Mouse (Mus musculus) natural killer cell, adult 2 months (primary cell): ENCODE measurements around the gene Olfr675.
"Not testable (repeated sequence)": the region's sequence is repeated elsewhere in the genome, so short reads cannot be mapped to it uniquely, and the experiment has no call there.

Experiments
- DNase-seq, 2 experiments: peaks; one replicate each; pipeline ENCODE4 v3.0.0; 2022; ENCODE audit warnings: low spot score in 2 of 2

Olfr675 gene

DNA sequence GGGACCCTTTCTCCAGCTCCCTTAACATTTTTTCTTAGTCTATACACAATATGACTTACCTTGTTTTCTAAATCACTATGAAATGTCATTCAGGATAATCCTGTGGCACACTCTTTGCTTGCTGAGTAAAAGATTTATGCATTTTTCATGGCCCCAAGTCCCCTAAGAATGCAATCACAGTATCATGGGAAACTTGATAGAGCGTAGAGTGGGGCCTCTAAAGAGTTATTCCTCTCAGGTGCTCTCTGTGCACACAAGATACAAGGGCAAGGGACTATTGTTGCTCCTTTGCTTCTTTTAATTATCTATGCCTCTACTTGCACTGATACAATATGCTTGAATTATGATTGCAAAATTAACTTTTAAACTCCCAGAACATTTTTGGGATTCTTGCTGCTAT lies at the start of gene Olfr675:
Gene Olfr675, minus strand, starts transcription at position 101 of the 400 bp plus-strand sequence.
- DNase-seq: no peak

DNA sequence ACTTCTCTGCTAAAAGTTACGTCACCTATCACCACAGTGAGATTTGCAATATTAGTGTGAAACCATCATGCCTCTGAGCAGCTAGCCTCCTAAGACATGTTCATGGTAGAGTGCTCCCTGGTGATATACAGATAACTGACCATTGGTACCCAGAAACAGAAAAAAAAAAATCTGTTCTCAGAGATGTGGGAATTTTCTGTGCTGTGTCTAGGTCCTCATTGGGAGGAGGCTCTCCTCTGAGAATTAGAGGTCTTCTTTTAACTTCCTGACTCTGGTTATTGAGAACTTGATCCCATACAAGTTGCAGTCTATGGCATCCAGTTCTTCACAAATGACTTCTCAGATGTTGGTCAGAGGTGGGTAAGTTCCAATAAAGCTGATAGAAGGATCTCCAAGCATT lies 35.9 kb upstream of the Olfr675 start, which contains the start of gene Olfr678:
Gene Olfr678, plus strand, starts transcription at position 301 of the 400 bp plus-strand sequence.
- no peak for DNase-seq

- DNase-seq: no peak
Observed at GRCm38 (mm10) chr7:105058951-105059350, 30.7 kb upstream of the Olfr675 start.

DNA sequence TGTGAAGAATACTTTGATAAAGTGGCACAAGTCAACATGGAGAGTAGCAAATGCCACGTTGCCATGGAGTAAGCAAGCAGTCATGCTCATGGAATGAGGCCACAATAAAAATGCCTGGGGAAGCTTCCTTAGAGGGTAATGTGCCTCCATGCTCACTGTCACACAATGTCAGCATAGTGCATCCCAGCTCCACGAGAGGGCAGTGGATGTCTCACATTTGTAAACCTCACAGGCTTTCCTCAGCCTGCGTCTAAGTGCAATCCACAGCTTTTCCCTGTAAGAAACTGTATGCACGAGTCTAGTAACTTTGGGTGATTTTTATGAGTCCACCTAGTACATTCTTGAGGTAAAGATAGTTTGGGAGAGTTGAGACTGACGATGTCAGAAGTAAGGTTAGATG lies 5.6 kb upstream of the Olfr675 start:
- DNase-seq: not testable (repeated sequence)

DNA sequence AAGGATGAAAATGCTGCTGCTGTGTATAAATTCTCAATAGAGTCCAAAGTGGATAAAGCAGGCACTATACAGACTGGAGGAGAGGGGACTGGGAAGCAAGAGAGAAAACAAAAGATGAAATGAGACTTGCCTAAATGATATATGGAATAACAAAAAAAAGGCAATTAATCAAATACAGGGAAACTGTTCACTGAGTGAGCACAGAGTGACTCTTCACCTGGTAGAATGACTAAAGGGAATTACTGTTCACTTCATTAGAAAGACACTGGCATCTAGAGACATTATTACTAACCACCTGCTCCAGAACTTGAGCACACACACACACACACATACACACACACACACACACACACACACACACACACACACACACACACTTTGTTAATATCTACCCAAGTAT lies 4.1 kb upstream of the Olfr675 start, which contains the start of gene Olfr676:
Gene Olfr676, plus strand, starts transcription at position 301 of the 400 bp plus-strand sequence.
- no peak for DNase-seq

DNA sequence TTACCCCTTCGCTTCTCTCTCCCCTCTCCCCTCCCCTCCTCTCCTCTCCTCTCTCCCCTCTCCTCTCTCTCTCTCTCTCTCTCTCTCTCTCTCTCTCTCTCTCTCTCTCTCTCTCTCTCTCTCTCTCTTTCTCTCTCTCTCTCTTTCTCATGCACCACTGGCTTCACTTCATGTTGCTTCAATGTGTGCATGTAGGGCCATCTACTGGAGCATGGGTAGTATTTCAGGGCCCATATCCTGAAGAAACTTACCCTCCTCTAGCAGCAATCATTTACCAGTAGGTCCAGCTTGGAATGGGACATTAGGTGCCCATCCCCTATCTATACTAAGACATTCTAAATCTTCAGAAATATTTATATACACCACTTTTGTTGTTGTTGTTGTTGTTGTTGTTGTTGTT lies 5.7 kb downstream of the Olfr675 start:
- DNase-seq: no peak

DNA sequence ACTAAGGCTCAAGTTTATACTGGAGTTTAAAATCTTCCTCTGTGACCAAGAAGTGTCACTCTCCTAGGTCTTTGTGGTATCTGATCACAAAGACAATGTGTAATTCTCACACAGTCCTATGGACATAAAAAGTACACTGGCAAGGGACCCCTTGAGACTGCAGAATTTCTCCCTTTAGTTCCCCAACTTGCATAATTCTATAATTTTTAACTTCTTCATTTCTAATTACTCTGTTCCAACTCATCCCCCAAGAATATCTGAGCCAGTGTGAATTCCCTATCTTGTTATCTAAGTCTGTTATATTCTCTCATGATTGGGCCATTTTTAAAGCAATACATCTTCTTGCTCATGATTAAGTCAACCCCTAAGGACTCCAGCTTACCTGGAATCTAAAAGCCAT lies 26.3 kb downstream of the Olfr675 start, which contains the start of gene Olfr672:
Gene Olfr672, minus strand, starts transcription at position 101 of the 400 bp plus-strand sequence.
- no peak for DNase-seq

DNA sequence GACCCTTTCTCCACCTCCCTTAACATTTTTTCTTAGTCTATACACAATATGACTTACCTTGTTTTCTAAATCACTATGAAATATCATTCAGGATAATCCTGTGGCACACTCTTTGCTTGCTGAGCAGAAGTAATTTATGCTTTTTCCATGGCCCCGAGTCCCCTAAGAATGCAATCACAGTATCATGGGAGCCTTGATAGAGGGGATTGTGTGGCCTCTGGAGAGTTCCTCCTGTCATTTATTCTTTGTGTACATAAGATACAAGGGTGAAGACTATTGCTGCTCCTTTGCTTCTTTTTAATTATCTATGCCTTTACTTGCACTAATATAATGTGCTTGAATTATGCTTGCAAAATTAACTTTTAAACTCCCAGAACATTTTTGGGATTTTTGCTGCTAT lies 49.2 kb downstream of the Olfr675 start, which contains the start of gene Olfr671:
Gene Olfr671, minus strand, starts transcription at position 101 of the 400 bp plus-strand sequence.
- DNase-seq: no peak

GRCm38 (mm10) chr7:104972507-104972906 lies 55.8 kb downstream of the Olfr675 start:
- DNase-seq: not testable (repeated sequence)
